Mouse (Mus musculus) liver, adult 2 months (tissue): Measurements from ENCODE around the gene Nup62. TPM values are rescaled to one million over a fixed set of nuclear protein-coding genes. Genes with fewer than 3 reads are reported as not detected.

Source experiments
- DNase-seq: peaks from one replicate; pipeline ENCODE4 v3.0.0-alpha.2; 2011; ENCODE audit warnings: low read depth, low spot score; ENCODE audit errors: extremely low read depth
- H3K27ac ChIP-seq: fragments of 200-500 bp; replicated peaks from 2 replicates; pipeline ENCODE4 v1.5.1; 2012; ENCODE audit warnings: low read depth, mild to moderate bottlenecking, control low read depth, inconsistent platforms, low read length; ENCODE audit not compliant: insufficient read depth
- H3K27me3 ChIP-seq: fragments of 200-500 bp; 2 replicates; pipeline ENCODE4 v1.6.1; 2012; ENCODE audit warnings: mild to moderate bottlenecking, moderate library complexity, low read length, inconsistent platforms; ENCODE audit not compliant: control insufficient read depth, insufficient read depth
- H3K36me3 ChIP-seq: fragments of 200-500 bp; 2 replicates; pipeline ENCODE4 v1.6.1; 2012; ENCODE audit warnings: low read length, inconsistent platforms; ENCODE audit not compliant: control insufficient read depth, insufficient read depth
- H3K4me1 ChIP-seq: fragments of 200-500 bp; 2 replicates; pipeline ENCODE4 v1.6.1; 2011; ENCODE audit warnings: low read length; ENCODE audit not compliant: control insufficient read depth, insufficient read depth
- H3K4me3 ChIP-seq: fragments of 200-500 bp; 2 replicates; pipeline ENCODE4 v1.5.1; 2011; ENCODE audit warnings: low read depth, mild to moderate bottlenecking, control low read depth, low read length, moderate library complexity; ENCODE audit not compliant: insufficient read depth
- H3K79me2 ChIP-seq: fragments of 200-500 bp; 2 replicates; pipeline ENCODE4 v1.6.1; 2012; ENCODE audit warnings: inconsistent platforms, mild to moderate bottlenecking, low read length, moderate library complexity; ENCODE audit not compliant: control insufficient read depth, insufficient read depth
- H3K9ac ChIP-seq: fragments of 200-500 bp; 2 replicates; pipeline ENCODE4 v1.6.1; 2012; ENCODE audit warnings: low read depth, mild to moderate bottlenecking, control low read depth, inconsistent platforms, low read length
- CTCF ChIP-seq: fragments of 200-500 bp; IDR thresholded peaks from 2 replicates; pipeline ENCODE4 v1.5.1; 2011; ENCODE audit warnings: low read depth, low read length, control low read depth
- POLR2A ChIP-seq: fragments of 200-500 bp; IDR thresholded peaks from 2 replicates; pipeline ENCODE4 v1.6.1; 2011; ENCODE audit warnings: low read length, control low read depth; ENCODE audit not compliant: insufficient read depth; ENCODE audit errors: extremely low read depth
- WGBS: fragments of 180-500 bp; shearing (Covaris S2); methylation state at CpG from one replicate; pipeline ENCODE4 v1.1.7; 2018; 5-methylcytosine and 5-hydroxymethylcytosine counted together
- polyA plus RNA-seq: library from polyadenylated mRNA; depleted of rRNA; stranded (reverse); fragments of >200 nt; gene quantifications from 2 replicates; pipeline ENCODE4 v1.2.3, GENCODE M21; 2012
- total RNA-seq: library from RNA; depleted of rRNA; stranded (reverse); fragments of >200 nt; gene quantifications from 2 replicates; pipeline ENCODE4 v1.2.3, GENCODE M21; 2014

Gene Nup62
- total and polyA plus RNA-seq, 2 experiments = 4.0 to 20.6 TPM

DNA sequence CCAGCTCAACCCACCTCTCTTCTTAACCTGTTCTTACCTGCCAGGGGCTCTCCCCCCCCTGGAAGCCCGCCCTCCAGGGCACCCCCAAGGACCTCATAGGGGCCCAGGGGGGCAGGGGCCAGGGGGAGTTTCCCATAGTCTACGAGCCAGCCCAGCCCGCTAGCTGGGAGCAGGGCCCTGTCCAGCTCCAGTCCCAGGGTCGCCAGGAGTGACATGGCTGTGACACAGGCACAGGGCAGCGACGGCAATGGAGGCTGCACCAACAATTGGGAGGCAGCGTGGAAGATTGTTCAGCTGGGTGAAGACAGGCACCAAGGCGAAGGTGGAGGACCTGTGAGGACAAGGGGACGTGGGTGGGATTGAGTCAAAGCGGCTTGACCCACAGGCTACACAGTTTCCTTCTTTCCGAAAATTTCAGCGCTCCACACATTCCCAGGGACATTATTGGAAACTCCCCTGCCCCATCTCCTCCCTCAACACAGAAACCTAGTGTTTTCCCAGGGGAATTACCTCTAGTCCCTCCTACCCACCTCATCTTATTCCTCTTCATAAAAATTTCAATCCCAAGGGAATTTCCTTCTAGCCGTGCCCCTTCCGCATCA lies 835 bp upstream of the Nup62 start:
- Histone ChIP-seq H3K27me3 (no peaks in the 10 kb centered on the region), H3K79me2 (peaks cover 3% of the 10 kb centered on the region; the same call in 1 of the 2 replicates), H3K4me3 (peak overlapping the region; percentile 87), H3K4me1 (peaks cover 31% of the 10 kb centered on the region), H3K27ac (peak overlapping the region; percentile 93), H3K9ac (peak overlapping the region; percentile 69), H3K36me3 (peaks cover 22% of the 10 kb centered on the region)
- WGBS = 21% methylated on average over 14 of the region's 14 CpGs
- TF ChIP-seq POLR2A = no peak
- no peak for TF ChIP-seq CTCF
- no peak for DNase-seq

DNA sequence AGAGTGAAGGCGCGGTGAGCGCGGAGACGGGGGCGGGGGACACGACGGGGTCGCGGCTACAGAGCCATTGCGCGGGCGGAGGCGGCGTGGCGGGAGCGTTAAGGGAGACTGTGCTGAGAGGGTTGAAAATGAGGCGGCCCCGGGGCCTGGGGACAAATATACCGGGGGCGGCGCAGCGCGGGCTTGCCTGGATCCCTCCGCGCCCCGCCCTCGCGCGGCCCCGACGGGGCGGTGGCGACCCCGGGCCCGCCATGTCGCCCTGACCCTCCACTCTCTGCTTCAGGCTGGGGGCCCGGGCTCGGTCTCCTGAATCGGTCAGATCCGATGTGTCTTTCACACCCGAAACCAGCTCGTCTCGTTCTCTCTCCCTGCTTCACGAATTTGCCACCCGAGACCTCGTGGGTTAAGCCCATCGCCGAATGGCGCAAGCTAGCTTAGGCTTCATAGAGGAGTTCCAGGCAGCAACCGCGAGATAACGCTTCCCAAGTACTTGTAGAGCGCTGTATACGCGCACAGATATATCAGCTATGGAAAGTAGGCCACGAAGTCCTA lies 658 bp downstream of the Nup62 start, which contains the start of gene Atf5:
Atf5 (minus strand) TSS at position 189 of the 552 bp plus-strand sequence.
- H3K79me2 ChIP-seq = peaks cover 14% of the 10 kb centered on the region; the same call in 1 of the 2 replicates
- H3K27ac ChIP-seq = peak within 1 kb of the TSS; percentile 93
- peaks cover 40% of the 10 kb centered on the region for H3K4me1 ChIP-seq
- H3K36me3 ChIP-seq = peaks cover 17% of the 10 kb centered on the region
- DNase-seq = peak; percentile 73
- H3K9ac ChIP-seq = peak within 1 kb of the TSS; percentile 98
- no peaks in the 10 kb centered on the region for H3K27me3 ChIP-seq
- WGBS = 2% methylated on average over 51 of the region's 57 CpGs
- peak within 1 kb of the TSS; percentile 87 for H3K4me3 ChIP-seq
- TF ChIP-seq CTCF (no peak), POLR2A (peak; percentile 44; the same call in 1 of the 2 replicates)

DNA sequence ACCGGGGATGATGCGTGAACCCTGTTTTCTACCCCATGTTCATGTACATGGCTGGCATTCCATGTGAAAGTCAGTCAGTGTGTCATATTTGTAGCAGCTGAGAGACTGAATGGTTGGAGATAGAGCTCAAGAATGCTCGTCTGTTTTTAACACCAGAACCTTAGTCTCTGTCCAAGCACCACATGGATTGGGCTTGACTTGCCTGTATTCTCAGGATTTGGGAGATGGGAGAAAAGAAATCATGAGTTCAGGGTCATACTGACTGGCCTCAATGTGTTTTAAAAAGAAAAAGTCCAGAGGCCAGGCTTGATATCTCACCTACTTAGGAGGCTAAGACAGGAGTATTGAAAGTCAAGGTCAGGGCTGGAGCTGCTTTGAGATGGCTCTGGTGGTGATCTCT lies 1.6 kb downstream of the Nup62 start:
- peak; percentile 56 for DNase-seq
- H3K79me2 ChIP-seq = peaks cover 17% of the 10 kb centered on the region; the same call in 1 of the 2 replicates

DNA sequence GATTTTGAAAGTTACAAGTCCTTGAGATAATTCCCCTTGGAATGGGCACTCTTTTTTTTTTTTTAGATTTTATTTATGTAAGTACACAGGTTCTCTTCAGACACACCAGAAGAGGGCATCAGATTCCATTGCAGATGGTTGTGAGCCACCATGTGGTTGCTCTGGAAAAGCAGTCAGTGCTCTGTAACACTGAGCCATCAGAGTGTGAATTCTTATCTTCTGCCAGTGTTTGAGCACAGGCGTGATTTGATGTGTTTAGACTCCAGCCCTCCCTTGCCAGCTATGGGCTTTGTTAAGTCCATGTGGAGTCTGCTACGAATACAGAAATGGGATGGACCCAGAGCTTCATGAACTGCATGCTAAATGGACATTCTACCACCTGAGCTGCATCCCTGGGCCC lies 2.3 kb downstream of the Nup62 start:
- peaks cover 24% of the 10 kb centered on the region for H3K79me2 ChIP-seq
- no peak for TF ChIP-seq POLR2A
- peak; percentile 29; the same call in 1 of the 2 replicates for TF ChIP-seq CTCF
- peak overlapping the region; percentile 11; the same call in 1 of the 2 replicates for H3K9ac ChIP-seq
- H3K27ac ChIP-seq = peak overlapping the region; percentile 94
- 12% methylated on average over 2 of the region's 2 CpGs for WGBS
- H3K27me3 ChIP-seq = no peaks in the 10 kb centered on the region
- no peak overlapping the region for H3K4me3 ChIP-seq
- peaks cover 9% of the 10 kb centered on the region for H3K36me3 ChIP-seq
- peaks cover 38% of the 10 kb centered on the region for H3K4me1 ChIP-seq
- peak; percentile 77 for DNase-seq

More for the DNA sequence above, 1.6 kb downstream of the Nup62 start:
- peak overlapping the region; percentile 93 for H3K27ac ChIP-seq
- peaks cover 40% of the 10 kb centered on the region for H3K4me1 ChIP-seq
- H3K27me3 ChIP-seq = no peaks in the 10 kb centered on the region
- WGBS = 15% methylated on average over 3 of the region's 3 CpGs
- no peak for TF ChIP-seq CTCF
- TF ChIP-seq POLR2A = no peak
- H3K9ac ChIP-seq = peak overlapping the region; percentile 98
- H3K36me3 ChIP-seq = peaks cover 9% of the 10 kb centered on the region
- no peak overlapping the region; the same call in 1 of the 2 replicates for H3K4me3 ChIP-seq

DNA sequence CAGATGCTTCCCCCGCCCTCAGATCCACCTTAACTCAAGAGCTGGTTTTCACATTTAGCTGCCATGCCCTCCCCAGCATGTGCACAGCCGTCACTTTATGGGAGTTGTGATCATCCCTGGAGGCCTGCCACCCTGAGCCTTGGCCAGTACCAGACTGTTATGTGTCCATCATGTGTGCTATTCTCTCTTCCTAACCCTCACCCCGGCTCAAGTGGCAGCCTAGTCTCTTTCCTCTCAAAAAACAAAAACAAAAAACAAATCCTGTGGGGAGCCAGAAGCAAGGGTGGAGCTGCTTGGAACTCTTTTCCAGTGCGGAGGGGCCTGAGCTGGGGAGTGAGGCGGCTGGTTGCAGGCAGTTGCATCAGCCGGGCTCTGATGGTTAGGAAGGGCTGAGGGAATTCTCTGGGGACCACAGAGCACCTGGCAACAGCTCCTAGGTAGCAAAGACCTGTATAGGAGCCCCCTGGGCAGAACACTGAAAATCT lies 2.9 kb downstream of the Nup62 start:
- H3K4me1 ChIP-seq = peaks cover 38% of the 10 kb centered on the region
- H3K36me3 ChIP-seq = peaks cover 3% of the 10 kb centered on the region; the same call in 1 of the 2 replicates
- peak overlapping the region; percentile 94 for H3K27ac ChIP-seq
- H3K4me3 ChIP-seq = peak overlapping the region; percentile 25
- TF ChIP-seq POLR2A = 0 out of 2 replicates have a peak, but pooled peaks have one; percentile 20
- TF ChIP-seq CTCF = no peak
- peak; percentile 74 for DNase-seq
- WGBS = 13% methylated on average over 6 of the region's 6 CpGs
- no peaks in the 10 kb centered on the region for H3K27me3 ChIP-seq
- peaks cover 30% of the 10 kb centered on the region for H3K79me2 ChIP-seq
- peak overlapping the region; percentile 70 for H3K9ac ChIP-seq
